Mouse (Mus musculus) CD4-positive helper T cell, adult 2 months (primary cell): ENCODE measurements around the gene Adipor2.
A peak's percentile ranks its signal among the peaks of the same experiment; 100 is the strongest.

ENCODE experiments used
- DNase-seq: peaks from one replicate; pipeline ENCODE4 v3.0.0-alpha.2; 2012; ENCODE audit warnings: low read depth, missing footprints, low spot score

Gene Adipor2

DNA sequence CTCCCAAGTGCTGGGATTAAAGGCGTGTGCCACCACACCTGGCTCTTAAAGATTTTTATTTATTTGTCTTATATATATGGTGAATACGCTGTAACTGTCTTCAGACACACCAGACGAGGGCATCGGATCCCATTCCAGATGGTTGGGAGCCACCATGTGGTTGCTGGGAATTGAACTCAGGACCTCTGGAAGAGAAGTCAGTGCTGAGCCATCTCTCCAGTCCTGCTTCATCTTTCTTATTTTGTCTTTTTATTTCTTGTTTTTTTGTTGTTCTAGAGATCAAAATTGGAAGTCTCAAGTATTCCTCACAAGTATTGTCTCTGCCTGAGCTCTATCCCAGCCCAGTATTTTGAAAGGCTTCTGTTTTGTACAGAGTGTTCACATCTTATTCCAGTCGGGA is 2.9 kb upstream of the Adipor2 start:
- DNase-seq: no peak

- no peak for DNase-seq
Observed at GRCm38 (mm10) chr6:119419412-119419811, 1.9 kb upstream of the Adipor2 start.

DNA sequence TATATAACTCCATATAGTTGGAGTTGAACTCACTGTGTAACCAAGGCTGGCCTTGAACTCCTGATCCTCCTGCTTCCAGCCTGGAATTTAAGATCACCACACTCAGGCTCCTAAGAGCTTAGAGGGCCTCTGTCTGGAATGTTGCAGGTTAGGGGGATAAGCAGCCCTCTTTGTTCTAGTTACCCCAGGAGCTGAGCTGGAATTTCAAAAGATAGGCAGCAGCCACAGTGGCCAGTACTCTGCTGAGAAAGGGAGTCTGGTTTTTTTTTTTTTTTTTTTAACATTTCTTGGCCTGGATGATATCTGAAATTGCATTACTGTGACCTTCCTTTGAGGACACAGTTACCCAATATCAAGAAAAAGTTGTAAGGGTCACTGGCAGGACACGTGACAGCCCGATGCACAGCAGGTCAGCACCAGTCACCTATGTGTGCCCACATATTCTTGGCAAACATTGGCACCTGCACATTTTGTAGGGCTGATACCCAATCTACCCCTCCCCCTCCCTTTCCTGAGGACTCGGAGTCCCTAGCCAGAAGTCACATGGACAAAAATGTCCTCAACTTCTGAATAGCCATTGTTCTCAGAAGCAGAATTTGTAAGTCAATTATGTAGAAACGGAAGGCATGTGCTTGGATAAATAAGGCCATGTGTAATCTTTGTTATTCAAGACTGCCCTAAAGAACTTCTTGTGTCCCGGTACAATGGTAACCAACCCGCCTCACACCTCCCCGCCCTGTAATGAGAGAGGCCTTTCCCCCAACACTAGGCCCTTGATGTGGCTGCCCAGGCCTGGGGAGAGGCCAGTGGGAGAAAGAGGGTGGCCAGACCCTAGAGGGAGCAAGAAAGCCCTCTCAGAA is 1.1 kb upstream of the Adipor2 start:
- no peak for DNase-seq

DNA sequence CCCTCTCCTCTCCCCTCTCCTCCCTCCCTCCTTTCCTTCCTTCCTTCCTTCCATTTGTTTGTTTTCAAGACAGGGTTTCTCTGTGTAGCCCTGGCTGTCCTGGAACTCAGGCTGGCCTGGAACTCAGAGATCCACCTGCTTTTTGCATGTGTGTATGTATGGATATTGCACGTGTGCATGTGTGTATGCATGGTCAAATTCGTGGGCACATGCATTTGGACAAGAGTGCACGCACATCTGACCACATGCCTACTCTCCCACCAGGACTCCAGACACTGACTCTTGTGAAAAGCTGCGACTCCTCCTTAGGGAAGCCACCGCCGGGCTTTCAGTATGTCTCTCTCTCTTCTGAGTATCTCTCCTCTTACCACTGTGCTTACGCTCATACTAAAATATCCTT is 317 bp upstream of the Adipor2 start:
- DNase-seq: no peak

DNA sequence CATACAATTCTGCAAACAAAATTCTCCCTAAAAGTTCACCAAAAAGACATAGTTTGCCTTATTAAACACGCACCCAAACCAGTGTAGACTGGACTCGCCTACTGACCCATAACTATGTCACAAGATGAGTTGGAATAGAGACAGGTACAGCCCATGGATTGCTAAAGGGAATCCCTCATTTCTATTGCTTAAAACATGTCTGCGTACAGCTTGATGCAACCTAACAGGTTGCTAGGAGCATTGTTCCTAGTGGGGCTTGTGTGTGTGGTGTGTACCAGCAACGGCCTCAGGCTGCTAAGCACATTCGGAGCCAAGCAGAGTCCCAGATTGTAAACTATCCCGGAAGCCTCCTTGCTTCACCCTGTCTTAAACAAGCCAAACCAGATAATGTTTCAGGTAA is 861 bp downstream of the Adipor2 start:
- DNase-seq: no peak

DNA sequence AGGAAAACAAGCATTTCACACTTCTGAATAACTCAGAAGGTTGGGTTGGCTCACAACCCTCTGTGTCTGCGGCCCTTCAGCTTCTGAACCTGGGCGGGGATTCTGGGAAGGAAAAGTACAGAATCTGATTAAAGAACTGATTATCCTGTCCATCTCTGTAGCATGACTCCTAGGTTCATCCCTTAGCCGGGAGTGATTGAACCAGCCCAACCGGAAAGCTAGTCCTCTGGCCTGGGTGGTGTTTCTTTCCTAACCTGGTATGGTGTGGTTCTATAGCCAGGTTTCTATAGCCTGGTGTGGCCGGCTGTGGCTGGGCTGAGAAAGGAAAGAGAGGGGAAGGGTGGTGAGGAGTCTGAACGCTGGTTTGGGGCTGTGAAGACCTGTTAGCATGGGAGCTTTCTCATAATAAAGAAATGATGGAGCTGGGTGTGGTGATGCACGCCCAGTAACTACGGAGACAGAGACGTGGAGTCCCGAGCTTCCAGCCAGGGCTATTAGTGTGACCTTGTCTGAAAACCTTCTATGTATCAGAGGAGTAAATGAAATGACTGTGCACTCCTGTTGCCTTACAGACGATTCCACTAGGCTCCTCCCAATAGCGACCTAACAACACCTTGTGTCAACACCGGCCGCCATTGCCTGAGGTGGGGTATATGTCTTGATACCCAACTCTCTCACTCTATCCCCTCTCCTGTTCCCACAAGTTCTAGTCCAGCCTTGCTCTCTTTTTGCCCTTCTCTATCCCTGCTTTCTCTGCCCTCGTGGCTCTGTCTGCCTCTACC is 3.1 kb downstream of the Adipor2 start:
- DNase-seq: no peak

DNA sequence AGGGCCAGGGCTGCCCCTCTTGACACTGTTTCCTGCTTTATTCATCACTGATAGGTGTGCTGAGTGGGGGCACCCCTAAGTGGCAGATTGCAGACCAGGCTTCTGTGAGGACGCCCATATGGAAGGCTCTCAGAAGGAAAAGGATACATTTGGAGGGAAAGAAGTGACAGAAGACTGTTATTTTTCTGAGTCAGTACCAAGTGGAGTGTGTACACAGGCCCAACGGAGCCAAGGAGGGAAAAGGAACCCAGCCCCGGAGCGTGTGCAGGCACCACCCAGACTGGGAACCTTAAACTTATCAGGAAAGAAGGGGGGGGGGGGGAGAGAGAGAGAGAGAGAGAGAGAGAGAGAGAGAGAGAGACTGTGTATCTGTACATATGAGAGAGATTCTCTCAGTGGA is 4.9 kb downstream of the Adipor2 start:
- DNase-seq: no peak

DNA sequence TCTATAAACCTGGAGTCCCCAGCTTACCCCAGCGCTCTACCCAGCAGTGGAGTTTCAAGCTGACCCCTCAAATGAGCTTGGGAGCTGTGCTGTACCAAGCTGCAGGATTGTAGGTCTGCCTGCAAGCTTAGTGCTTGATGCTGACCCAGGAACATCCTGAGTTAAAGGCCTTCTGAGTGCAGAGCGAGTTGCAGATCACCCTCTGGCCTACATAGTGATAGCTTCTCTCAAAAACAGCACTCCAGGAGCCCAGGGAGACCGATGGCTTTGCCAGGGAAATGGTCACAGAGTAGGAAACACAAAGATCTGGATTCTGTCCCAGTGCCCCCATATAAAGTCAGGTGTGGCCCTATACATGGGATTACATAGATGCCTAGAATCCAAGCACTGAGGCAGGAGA is 6.0 kb downstream of the Adipor2 start:
- no peak for DNase-seq

- no peak for DNase-seq
Observed at GRCm38 (mm10) chr6:119409766-119410165, 7.7 kb downstream of the Adipor2 start.

GRCm38 (mm10) chr6:119408582-119408981 is 8.9 kb downstream of the Adipor2 start:
- DNase-seq: peak; percentile 78

- no peak for DNase-seq
Observed at GRCm38 (mm10) chr6:119407818-119408217, 9.7 kb downstream of the Adipor2 start.

DNA sequence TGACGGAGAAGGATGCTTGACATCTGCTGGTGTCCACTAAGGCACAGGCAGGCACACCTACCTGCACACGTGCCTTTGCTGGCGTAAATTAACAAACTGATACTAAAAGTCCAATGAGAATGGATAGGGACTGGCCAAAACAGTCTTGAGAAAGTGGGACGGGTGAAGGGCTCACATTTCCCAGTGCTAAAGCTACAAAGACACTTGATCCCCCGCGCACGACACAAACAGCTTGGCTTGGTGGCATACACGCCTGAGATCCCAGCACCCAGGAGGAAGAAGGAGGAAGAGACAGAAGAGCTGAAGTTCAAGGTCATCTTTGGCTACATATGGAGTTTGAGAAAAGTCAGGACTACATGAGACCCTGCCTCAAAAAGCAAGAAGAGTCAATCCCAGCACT is 11.0 kb downstream of the Adipor2 start:
- DNase-seq: no peak

DNA sequence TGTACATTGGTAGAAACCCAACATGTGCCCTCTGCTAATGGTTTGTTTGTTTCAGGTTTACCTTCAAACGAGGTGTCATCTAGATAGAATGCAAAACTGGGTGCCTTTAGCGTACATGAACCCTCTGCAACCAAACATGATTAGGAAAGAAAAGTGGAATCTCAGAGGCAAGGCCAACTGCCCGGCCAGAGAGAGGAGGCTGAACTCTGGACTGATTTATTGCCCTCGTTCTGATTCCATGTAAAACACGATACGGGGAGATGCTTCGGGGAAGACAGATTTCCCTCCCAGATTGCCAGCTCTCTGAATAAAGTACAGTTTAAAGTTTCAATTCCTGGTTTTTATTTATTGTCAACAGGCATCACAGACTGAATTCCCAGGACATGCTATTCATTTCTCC is 12.2 kb downstream of the Adipor2 start:
- DNase-seq: no peak

GRCm38 (mm10) chr6:119404854-119405253 is 12.7 kb downstream of the Adipor2 start:
- no peak for DNase-seq

- no peak for DNase-seq
Observed at GRCm38 (mm10) chr6:119402976-119403375, 14.5 kb downstream of the Adipor2 start.

GRCm38 (mm10) chr6:119401545-119402304 is 15.8 kb downstream of the Adipor2 start:
- DNase-seq: peak; percentile 53

- no peak for DNase-seq
Observed at GRCm38 (mm10) chr6:119400649-119401048, 16.9 kb downstream of the Adipor2 start.

GRCm38 (mm10) chr6:119399371-119399770 is 18.1 kb downstream of the Adipor2 start:
- no peak for DNase-seq

GRCm38 (mm10) chr6:119396309-119396634 is 21.2 kb downstream of the Adipor2 start:
- DNase-seq: peak; percentile 73

GRCm38 (mm10) chr6:119395421-119396308 is 21.8 kb downstream of the Adipor2 start:
- DNase-seq: peak; percentile 67

DNA sequence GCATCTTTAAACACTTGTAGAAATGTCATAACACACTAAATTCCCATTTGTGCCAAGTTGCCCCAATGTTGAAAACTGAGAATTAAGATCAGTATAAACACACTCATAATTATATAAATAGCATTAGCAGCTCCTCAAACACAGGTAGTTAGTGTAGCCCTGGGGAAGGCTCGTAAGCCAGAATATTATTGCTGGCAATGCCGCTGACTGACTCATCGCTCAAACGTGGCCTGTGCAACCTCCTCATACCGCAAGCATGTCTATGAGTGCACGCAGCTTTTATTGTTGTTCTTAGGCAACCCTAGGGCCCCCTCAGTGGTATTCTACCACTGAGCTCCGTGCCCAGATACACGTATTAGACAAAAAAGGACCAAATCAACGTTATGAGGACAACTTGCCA is 24.7 kb downstream of the Adipor2 start:
- DNase-seq: no peak
